Mouse (Mus musculus) monocyte, adult 5-6 weeks (primary cell): ENCODE measurements at regions not wholly inside any gene's neighbourhood (a gene's known extent, or its start where the extent isn't known, plus 50 kb on each side); places are given as distances from the start of the nearest gene placed in this dataset.

ENCODE experiments used
- ATAC-seq: fragments of 153-309, 156-312 bp; replicated peaks from 2 replicates; pipeline ENCODE4 v1.8.0; 2017; ENCODE audit warnings: mild to moderate bottlenecking; ENCODE audit not compliant: low TSS enrichment, insufficient number of reproducible peaks, severe bottlenecking, poor library complexity, low FRiP score

DNA sequence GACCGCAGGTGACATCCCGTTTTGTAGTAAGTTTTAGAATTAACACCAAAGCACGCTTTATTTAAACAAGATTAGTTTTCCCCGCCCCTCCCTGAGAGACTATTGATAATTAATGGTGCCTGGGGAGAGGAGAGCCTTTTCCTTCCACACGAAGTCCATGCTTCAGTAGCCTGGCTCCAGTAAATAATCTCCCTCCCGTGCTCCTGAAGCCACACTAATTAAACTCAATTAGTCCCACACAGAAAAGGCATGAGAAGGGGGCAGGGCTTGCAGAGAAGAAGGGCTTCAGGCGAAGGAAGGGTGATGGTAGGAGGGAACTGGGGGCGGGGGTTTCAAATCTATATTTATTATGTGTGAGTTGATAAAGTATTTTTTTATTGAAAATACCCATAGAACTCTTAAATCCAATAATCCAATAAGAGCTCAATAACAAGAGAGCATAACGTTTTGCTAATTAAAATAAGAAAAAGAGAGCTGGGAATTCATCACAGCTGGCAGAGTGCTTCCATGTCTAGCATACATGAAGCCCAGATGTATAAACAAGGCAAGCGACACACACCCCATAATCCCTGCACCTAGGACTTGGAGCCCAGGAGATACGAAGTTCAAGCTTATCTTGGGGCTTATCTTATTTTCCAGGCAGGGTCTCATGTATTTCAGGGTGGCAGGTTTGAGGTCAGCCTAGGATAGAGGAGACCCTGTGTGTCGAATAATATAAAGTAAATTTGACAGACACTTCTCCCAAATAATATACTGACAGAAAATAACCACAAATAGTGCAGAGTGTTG lies 684.7 kb downstream of the Hs3st4 start:
- ATAC-seq: no peak

GRCm38 (mm10) chr7:124668058-124668457 lies 685.4 kb downstream of the Hs3st4 start:
- ATAC-seq: no peak

DNA sequence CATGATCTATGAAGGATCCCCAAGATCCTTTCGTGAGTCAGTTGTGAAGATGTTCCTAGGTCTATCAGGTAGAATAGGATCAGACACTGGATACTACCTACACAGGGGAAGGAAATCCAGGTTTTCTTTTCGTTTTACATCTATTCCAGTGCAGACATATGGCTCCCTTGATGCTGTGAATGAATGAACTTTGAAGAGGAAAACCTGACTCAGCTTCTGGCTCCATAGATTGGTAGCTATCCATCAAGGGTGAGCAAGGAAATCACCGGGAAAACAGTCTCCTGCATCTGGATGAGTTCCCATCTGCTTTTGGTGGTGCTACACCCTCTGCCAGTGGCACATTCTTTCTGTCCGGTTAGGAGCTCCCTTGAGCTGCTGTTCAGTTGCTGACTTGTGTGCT lies 687.8 kb downstream of the Hs3st4 start:
- no peak for ATAC-seq

DNA sequence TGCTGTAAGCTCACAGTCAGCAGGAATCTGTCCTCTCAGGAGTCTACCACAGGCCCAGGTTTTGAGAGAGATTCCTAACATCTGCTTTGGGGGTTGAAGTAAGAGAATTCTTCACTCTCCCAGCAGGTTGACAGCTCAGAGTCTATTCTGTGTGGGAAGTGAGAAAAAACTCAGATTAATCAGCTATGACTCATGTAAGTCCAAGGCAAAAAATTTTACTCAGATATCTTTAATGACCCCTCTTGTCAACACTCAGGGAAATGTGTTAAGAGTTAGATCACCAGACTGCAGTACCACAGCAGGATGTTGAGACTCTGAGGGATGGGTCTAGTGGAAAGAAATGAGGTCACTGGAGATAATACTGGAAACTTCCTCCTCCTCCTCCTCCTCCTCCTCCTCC lies 688.4 kb downstream of the Hs3st4 start:
- no peak for ATAC-seq

DNA sequence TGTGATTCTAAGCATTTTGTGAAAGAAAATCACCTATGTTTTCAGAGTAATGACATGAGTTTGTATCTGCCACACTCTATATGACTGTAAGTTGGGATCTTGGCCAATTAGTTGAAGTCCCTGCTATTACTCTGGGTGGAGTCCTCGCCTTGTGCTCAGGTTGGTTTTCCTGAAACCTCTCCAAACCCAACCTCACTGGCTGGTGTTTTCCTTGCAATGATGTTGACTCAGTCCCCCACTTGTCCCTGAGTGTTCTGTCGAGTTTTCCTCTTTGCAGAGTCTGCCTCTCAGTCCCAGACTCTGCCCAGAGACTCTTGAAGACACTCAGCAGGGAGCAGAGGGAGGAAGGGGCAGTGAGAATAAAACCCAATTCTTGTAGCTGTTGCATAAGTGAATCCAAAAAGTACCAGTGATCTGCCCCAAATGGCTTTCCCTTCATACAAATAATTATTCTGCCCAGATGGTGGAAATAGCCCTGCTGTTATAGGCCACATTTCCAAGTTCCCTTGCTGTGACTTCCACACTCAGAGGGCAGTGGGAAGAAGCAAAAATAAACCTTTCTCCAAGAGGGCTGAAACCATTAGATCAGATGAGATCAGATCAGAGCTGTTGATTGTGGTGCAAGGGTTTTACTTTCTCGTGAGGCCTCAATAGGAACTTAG lies 694.3 kb downstream of the Hs3st4 start:
- no peak for ATAC-seq

DNA sequence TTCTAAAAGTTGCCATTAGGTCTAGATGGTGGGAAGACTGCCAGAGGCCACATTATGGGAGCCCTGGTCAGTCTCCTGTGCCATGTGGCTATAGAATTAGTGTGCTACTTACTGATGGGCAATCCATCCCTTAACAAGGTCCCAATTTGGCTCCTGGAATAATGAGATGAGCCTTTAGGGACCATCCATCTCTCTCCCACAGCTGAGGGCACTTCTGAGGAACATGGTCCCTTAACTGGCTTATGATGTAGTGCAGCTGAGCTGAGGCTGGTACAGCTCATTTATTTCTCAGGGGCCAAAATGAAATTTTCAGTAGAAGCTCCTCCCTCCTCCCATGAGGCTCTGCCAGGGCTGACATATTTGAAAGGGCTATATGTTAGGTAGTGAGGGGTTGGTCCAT lies 697.9 kb downstream of the Hs3st4 start:
- ATAC-seq: no peak

- ATAC-seq: no peak
Observed at GRCm38 (mm10) chr7:124681212-124681611, 698.5 kb downstream of the Hs3st4 start.

- ATAC-seq: no peak
Observed at GRCm38 (mm10) chr7:124681820-124682219, 699.2 kb downstream of the Hs3st4 start.

GRCm38 (mm10) chr7:124685424-124685823 lies 702.8 kb downstream of the Hs3st4 start:
- ATAC-seq: no peak

DNA sequence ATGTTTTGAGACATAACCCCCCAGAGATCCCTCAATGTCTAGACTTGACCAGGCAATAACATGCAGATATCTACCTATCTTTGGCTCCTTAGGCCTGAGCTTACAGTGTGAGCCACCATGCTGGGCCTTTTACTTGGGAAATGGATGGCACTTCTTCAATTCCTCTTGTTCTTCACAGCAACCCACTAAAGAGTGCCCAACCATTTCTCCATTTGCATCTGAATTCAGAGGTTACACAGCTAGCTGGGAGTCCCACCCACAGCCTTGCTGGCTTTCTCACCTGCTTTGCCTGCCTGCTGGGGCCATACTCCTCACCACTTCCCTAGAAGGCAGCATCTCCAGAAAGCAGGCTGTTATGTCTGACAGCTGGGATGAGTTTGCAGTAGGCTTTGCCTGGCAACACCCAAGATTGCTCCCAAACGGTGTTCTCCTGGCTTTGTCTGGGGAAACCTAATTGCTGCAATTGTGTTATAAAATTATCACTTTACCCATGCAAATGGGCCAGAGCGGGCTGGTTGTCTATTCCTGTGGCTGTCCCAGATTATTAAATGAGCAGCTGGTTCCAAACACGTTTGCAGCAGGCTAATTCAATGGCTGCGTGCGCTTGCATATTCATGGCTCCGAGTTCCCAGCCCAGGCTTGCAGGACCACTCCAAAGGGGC lies 721.6 kb downstream of the Hs3st4 start:
- no peak for ATAC-seq

- no peak for ATAC-seq
Observed at GRCm38 (mm10) chr7:124707143-124707542, 724.5 kb downstream of the Hs3st4 start.

GRCm38 (mm10) chr7:124708771-124709485 lies 726.3 kb downstream of the Hs3st4 start:
- ATAC-seq: no peak

DNA sequence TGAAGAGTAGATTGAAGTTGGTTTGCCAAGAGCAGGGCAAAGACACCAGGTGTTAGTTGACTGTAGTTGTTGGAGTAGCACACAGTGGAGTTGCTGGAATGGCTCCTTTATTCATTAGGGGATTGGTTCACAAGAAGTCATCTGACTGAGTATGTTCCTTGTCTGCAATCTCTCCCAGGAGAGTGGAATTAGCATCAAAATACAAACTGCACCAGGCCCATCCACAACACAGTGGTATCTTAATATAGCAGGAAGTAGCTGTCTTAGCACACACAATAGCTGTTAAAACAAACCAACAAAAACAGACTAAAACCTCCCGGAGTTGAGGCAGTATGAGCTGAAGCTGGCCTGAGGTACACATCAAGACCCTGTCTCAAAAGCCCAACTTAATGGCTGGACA lies 723.5 kb upstream of the Kdm8 start:
- no peak for ATAC-seq

- no peak for ATAC-seq
Observed at GRCm38 (mm10) chr7:124742086-124742485, 702.4 kb upstream of the Kdm8 start.

- no peak for ATAC-seq
Observed at GRCm38 (mm10) chr7:124746321-124746720, 698.2 kb upstream of the Kdm8 start.

DNA sequence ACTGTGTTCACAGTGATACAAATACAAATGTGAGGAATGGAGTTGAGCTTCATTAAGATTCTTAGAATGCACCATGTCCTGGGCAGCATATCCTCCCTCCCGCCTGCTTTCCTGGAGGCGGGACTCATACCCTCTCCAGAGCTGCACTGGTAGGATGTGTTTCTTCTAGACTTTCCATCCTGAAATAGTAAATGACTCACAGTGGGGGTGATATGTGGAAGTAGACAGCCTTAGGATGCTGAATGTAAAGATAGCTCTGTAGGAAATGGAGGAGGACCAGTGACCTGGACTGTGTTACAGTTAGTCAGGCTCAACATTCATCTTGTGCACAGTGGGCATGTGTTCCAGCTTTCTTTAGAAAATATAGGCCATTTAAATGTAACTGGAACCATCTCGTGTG lies 696.1 kb upstream of the Kdm8 start:
- no peak for ATAC-seq

DNA sequence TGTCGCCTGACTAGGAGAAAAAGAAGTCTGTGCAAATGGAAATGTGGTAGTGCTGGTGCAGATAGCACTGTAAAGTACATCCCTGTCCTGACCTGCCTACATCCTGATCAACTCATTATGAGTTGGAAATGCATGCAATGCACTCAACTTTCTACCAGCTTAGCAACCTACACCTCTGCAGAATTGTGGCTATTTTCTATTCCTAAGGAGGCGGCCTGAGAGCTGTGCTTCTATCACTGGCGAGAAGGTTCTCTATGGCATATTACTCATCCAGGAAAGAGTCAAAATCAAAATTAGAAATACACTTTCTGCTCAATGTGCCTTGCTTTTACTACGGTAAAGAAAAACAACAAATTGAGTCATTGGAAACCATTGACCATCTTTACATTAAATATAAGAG lies 685.4 kb upstream of the Kdm8 start:
- no peak for ATAC-seq

- ATAC-seq: no peak
Observed at GRCm38 (mm10) chr7:124777822-124778221, 666.7 kb upstream of the Kdm8 start.

- no peak for ATAC-seq
Observed at GRCm38 (mm10) chr7:124782816-124783215, 661.7 kb upstream of the Kdm8 start.
